Mouse (Mus musculus): ENCODE measurements at regions not wholly inside any gene's neighbourhood (a gene's known extent, or its start where the extent isn't known, plus 50 kb on each side); places are given as distances from the start of the nearest gene placed in this dataset.

GRCm38 (mm10) chr15:14000952-14001351 lies 827.5 kb upstream of the Cdh6 start:
- Histone ChIP-seq H3K27ac (ENCODE audit: low read length) (no peak overlapping the region), H3K9me3 (replicated peaks; ENCODE audit: control insufficient read depth, low read length, poor library complexity, severe bottlenecking) (no peaks in the 10 kb centered on the region), H3K9ac (ENCODE audit: low read depth, low read length) (no peak overlapping the region), H3K27me3 (ENCODE audit: control insufficient read depth, insufficient read depth, low read depth, low read length) (no peaks in the 10 kb centered on the region), H3K36me3 (ENCODE audit: control insufficient read depth, insufficient read depth, low read length) (no peaks in the 10 kb centered on the region), H3K4me1 (ENCODE audit: control insufficient read depth, insufficient read depth, low read length) (no peaks in the 10 kb centered on the region), H3K4me2 (ENCODE audit: low read length) (no peak overlapping the region), H3K4me3 (ENCODE audit: low read depth, low read length) (no peak overlapping the region)
- ATAC-seq, result no peak

GRCm38 (mm10) chr15:13989768-13990167 lies 816.3 kb upstream of the Cdh6 start:
- no peaks in the 10 kb centered on the region for H3K9me3 ChIP-seq (replicated peaks; ENCODE audit: control insufficient read depth, low read length, poor library complexity, severe bottlenecking)
- H3K4me1 ChIP-seq (ENCODE audit: control insufficient read depth, insufficient read depth, low read length), result no peaks in the 10 kb centered on the region
- whole genome bisulfite sequencing, result 56% methylated on average over 3 of the region's 3 CpGs
- no peak overlapping the region for H3K27ac ChIP-seq (ENCODE audit: low read length)
- H3K9ac ChIP-seq (ENCODE audit: low read depth, low read length), result no peak overlapping the region
- no peaks in the 10 kb centered on the region for H3K27me3 ChIP-seq (ENCODE audit: control insufficient read depth, insufficient read depth, low read depth, low read length)
- no peak overlapping the region for H3K4me3 ChIP-seq (ENCODE audit: low read depth, low read length)
- peak; percentile 48; the same call in 1 of the 2 replicates for ATAC-seq
- H3K4me2 ChIP-seq (ENCODE audit: low read length), result no peak overlapping the region
- H3K36me3 ChIP-seq (ENCODE audit: control insufficient read depth, insufficient read depth, low read length), result no peaks in the 10 kb centered on the region

DNA sequence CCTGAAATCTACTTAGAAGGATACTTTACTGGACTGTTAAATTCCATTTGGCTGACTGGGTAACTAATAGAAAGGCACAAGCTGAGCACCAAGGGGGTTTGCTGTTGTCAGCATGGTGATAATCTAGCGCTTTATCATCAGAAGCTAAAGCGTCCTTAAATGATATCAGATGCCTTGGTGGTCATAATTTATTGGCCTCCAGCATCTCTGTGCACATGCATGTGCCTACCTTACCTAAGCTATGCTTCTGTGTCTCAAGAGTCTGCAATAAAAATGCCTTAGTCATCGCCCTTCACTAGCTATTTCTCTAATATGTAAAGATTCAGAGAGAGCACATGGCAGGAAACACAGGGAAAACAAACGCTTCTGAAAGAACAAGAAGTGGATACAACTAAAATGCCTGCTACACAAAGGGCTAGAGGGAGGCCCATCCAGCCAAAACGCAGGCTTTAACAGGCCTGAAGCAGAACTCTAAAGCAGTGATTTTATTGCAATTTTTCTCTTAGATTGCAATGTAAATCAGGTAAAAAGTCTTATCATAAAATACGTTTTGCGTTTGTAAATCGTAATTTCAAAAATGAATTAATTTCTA lies 815.5 kb upstream of the Cdh6 start:
- Histone ChIP-seq H3K27me3 (ENCODE audit: control insufficient read depth, insufficient read depth, low read depth, low read length) (no peaks in the 10 kb centered on the region), H3K4me2 (ENCODE audit: low read length) (no peak overlapping the region), H3K9ac (ENCODE audit: low read depth, low read length) (no peak overlapping the region), H3K9me3 (replicated peaks; ENCODE audit: control insufficient read depth, low read length, poor library complexity, severe bottlenecking) (no peaks in the 10 kb centered on the region), H3K4me3 (ENCODE audit: low read depth, low read length) (no peak overlapping the region), H3K36me3 (ENCODE audit: control insufficient read depth, insufficient read depth, low read length) (no peaks in the 10 kb centered on the region), H3K27ac (ENCODE audit: low read length) (no peak overlapping the region), H3K4me1 (ENCODE audit: control insufficient read depth, insufficient read depth, low read length) (no peaks in the 10 kb centered on the region)
- ATAC-seq, result 0 out of 2 replicates have a peak, but pooled peaks have one; percentile 28
- 67% methylated on average over 8 of the region's 8 CpGs for WGBS

GRCm38 (mm10) chr15:13969811-13970210 lies 796.3 kb upstream of the Cdh6 start:
- WGBS, result 4% methylated on average over 7 of the region's 7 CpGs
- Histone ChIP-seq H3K9me3 (replicated peaks; ENCODE audit: control insufficient read depth, low read length, poor library complexity, severe bottlenecking) (no peaks in the 10 kb centered on the region), H3K4me1 (ENCODE audit: control insufficient read depth, insufficient read depth, low read length) (peaks cover 4% of the 10 kb centered on the region; the same call in 1 of the 2 replicates), H3K4me3 (ENCODE audit: low read depth, low read length) (no peak overlapping the region), H3K27ac (ENCODE audit: low read length) (peak overlapping the region; percentile 38; the same call in 1 of the 2 replicates), H3K27me3 (ENCODE audit: control insufficient read depth, insufficient read depth, low read depth, low read length) (no peaks in the 10 kb centered on the region), H3K36me3 (ENCODE audit: control insufficient read depth, insufficient read depth, low read length) (no peaks in the 10 kb centered on the region), H3K4me2 (ENCODE audit: low read length) (peak overlapping the region; percentile 39), H3K9ac (ENCODE audit: low read depth, low read length) (no peak overlapping the region)
- ATAC-seq, result peak; percentile 93

Data from midbrain, embryonic 16.5 days (tissue).